Mouse (Mus musculus): ENCODE measurements around the gene Gm15448. TPM values are rescaled to one million over a fixed set of nuclear protein-coding genes. Genes with fewer than 3 reads are reported as not detected.
"Not testable (repeated sequence)": the region's sequence is repeated elsewhere in the genome, so short reads cannot be mapped to it uniquely, and the experiment has no call there.

Gene Gm15448
- polyA plus RNA-seq (2012; rRNA removed): 0.41 and 0.59 TPM in 2 replicates

- DNase-seq; H3K36me3 ChIP-seq (ENCODE audit: control insufficient read depth, insufficient read depth, low read length); H3K27me3 ChIP-seq (ENCODE audit: control insufficient read depth, insufficient read depth, low read length); H3K27ac ChIP-seq (ENCODE audit: control insufficient read depth, insufficient read depth, low read length); H3K4me1 ChIP-seq (replicated peaks; ENCODE audit: control insufficient read depth, insufficient read depth, low read length); H3K4me3 ChIP-seq (ENCODE audit: control insufficient read depth, insufficient read depth, low read length): not testable (repeated sequence)
- WGBS: 5% methylated on average over 2 of the region's 3 CpGs
These were observed at the start of gene Gm15448 for GRCm38 (mm10) chr7:3825599-3825998. Gene Gm15448, minus strand, starts transcription at chr7:3825687.

GRCm38 (mm10) chr7:3875032-3875431 lies 49.5 kb upstream of the Gm15448 start:
- no CpG with 5 or more reads among the region's 1 CpGs for WGBS
- H3K27ac ChIP-seq (ENCODE audit: control insufficient read depth, insufficient read depth, low read length); H3K4me1 ChIP-seq (replicated peaks; ENCODE audit: control insufficient read depth, insufficient read depth, low read length); H3K4me3 ChIP-seq (ENCODE audit: control insufficient read depth, insufficient read depth, low read length); DNase-seq; H3K27me3 ChIP-seq (ENCODE audit: control insufficient read depth, insufficient read depth, low read length); H3K36me3 ChIP-seq (ENCODE audit: control insufficient read depth, insufficient read depth, low read length): not testable (repeated sequence)

- no CpG with 5 or more reads among the region's 2 CpGs for WGBS
- DNase-seq; H3K36me3 ChIP-seq (ENCODE audit: control insufficient read depth, insufficient read depth, low read length); H3K27ac ChIP-seq (ENCODE audit: control insufficient read depth, insufficient read depth, low read length); H3K27me3 ChIP-seq (ENCODE audit: control insufficient read depth, insufficient read depth, low read length); H3K4me1 ChIP-seq (replicated peaks; ENCODE audit: control insufficient read depth, insufficient read depth, low read length); H3K4me3 ChIP-seq (ENCODE audit: control insufficient read depth, insufficient read depth, low read length): not testable (repeated sequence)
These were observed 19.5 kb upstream of the Gm15448 start, which contains the start of gene Pira2 for GRCm38 (mm10) chr7:3844951-3845350. Gene Pira2, minus strand, starts transcription at chr7:3845051.

- WGBS: no CpG with 5 or more reads among the region's 1 CpGs
- not testable (repeated sequence) for H3K27ac ChIP-seq (ENCODE audit: control insufficient read depth, insufficient read depth, low read length); H3K36me3 ChIP-seq (ENCODE audit: control insufficient read depth, insufficient read depth, low read length); H3K27me3 ChIP-seq (ENCODE audit: control insufficient read depth, insufficient read depth, low read length); H3K4me3 ChIP-seq (ENCODE audit: control insufficient read depth, insufficient read depth, low read length); H3K4me1 ChIP-seq (replicated peaks; ENCODE audit: control insufficient read depth, insufficient read depth, low read length); DNase-seq
These were observed 12.4 kb upstream of the Gm15448 start for GRCm38 (mm10) chr7:3837854-3838253.

DNA sequence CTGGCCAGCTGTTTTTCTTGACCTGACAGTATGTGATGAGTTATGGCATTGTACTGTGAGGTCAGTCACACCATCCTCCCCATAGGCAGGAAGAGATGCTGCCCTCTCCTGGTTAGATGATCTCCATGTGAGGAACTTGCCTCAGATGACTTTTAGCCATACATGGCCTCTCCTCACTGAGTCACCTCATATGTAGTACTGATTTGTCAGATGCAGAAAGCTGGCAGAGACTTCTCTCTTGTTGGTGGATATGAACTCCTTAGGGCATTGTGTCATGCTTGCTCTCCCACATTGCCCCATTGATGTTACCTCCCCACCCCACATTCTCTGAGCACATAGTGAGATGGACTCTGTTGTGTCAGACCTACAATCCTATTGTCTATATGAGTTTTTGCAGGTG lies 5.1 kb upstream of the Gm15448 start:
- H3K36me3 ChIP-seq (ENCODE audit: control insufficient read depth, insufficient read depth, low read length); H3K4me1 ChIP-seq (replicated peaks; ENCODE audit: control insufficient read depth, insufficient read depth, low read length); DNase-seq; H3K27me3 ChIP-seq (ENCODE audit: control insufficient read depth, insufficient read depth, low read length); H3K27ac ChIP-seq (ENCODE audit: control insufficient read depth, insufficient read depth, low read length); H3K4me3 ChIP-seq (ENCODE audit: control insufficient read depth, insufficient read depth, low read length): not testable (repeated sequence)

GRCm38 (mm10) chr7:3811912-3812311 lies 13.6 kb downstream of the Gm15448 start:
- DNase-seq; H3K27ac ChIP-seq (ENCODE audit: control insufficient read depth, insufficient read depth, low read length): not testable (repeated sequence)

DNA sequence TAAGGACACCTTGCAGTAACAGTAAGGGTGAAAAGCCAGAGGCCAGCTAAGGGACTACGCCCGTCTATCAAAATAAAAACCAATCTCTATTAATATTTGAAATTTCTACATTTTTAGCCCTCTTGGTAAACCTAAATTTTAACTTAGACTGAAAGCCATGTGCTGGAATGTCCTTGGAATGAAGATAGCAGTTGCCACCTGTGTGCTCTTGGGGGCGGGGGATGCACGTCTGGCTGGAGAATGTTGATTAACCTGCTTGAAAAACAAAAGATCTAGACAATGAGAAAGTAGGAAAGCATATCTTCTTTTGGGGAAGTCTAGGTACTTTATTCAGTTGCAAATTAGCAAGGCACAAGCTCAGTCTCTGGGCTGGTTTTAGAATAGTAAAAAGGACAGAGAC lies 22.6 kb downstream of the Gm15448 start:
- H3K4me3 ChIP-seq (ENCODE audit: control insufficient read depth, insufficient read depth, low read length); H3K27ac ChIP-seq (ENCODE audit: control insufficient read depth, insufficient read depth, low read length); DNase-seq; H3K27me3 ChIP-seq (ENCODE audit: control insufficient read depth, insufficient read depth, low read length); H3K4me1 ChIP-seq (replicated peaks; ENCODE audit: control insufficient read depth, insufficient read depth, low read length); H3K36me3 ChIP-seq (ENCODE audit: control insufficient read depth, insufficient read depth, low read length): not testable (repeated sequence)
- WGBS: 98% methylated on average over 4 of the region's 4 CpGs

More at GRCm38 (mm10) chr7:3811912-3812311, 13.6 kb downstream of the Gm15448 start:
- H3K4me3 ChIP-seq (ENCODE audit: control insufficient read depth, insufficient read depth, low read length); H3K36me3 ChIP-seq (ENCODE audit: control insufficient read depth, insufficient read depth, low read length); H3K27me3 ChIP-seq (ENCODE audit: control insufficient read depth, insufficient read depth, low read length); H3K4me1 ChIP-seq (replicated peaks; ENCODE audit: control insufficient read depth, insufficient read depth, low read length): not testable (repeated sequence)

- DNase-seq: not testable (repeated sequence)
These were observed 25.5 kb downstream of the Gm15448 start for GRCm38 (mm10) chr7:3799940-3800339.

DNA sequence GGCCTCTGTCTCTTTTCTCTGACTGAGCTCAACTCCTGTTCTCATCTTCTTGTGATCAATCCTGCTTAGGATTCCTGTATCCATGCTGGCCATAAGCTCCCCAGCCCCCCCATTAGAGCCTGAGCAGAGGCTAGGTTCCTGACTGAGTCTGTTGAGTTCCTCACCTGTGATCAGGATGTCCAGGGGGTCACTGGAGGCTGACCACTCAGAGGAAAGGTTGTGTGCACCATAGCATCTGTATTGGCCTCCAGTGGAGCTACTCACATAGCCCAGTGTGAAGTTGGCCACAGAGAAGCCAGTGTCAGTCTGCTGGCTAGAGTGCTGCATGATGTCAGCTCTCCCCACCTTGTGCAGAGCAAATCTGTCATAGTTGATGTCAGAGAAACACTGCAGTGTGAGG lies 29.2 kb downstream of the Gm15448 start:
- H3K27ac ChIP-seq (ENCODE audit: control insufficient read depth, insufficient read depth, low read length); DNase-seq; H3K4me3 ChIP-seq (ENCODE audit: control insufficient read depth, insufficient read depth, low read length); H3K36me3 ChIP-seq (ENCODE audit: control insufficient read depth, insufficient read depth, low read length); H3K4me1 ChIP-seq (replicated peaks; ENCODE audit: control insufficient read depth, insufficient read depth, low read length); H3K27me3 ChIP-seq (ENCODE audit: control insufficient read depth, insufficient read depth, low read length): not testable (repeated sequence)

More at GRCm38 (mm10) chr7:3799940-3800339, 25.5 kb downstream of the Gm15448 start:
- WGBS: 43% methylated on average over 3 of the region's 3 CpGs
- H3K27ac ChIP-seq (ENCODE audit: control insufficient read depth, insufficient read depth, low read length); H3K27me3 ChIP-seq (ENCODE audit: control insufficient read depth, insufficient read depth, low read length); H3K4me3 ChIP-seq (ENCODE audit: control insufficient read depth, insufficient read depth, low read length); H3K4me1 ChIP-seq (replicated peaks; ENCODE audit: control insufficient read depth, insufficient read depth, low read length); H3K36me3 ChIP-seq (ENCODE audit: control insufficient read depth, insufficient read depth, low read length): not testable (repeated sequence)

Other genes starting within 250 kb of the Gm15448 start
- 0.13 and 0.60 TPM in 2 replicates for gene Oscar, start 209.5 kb downstream of the Gm15448 start, polyA plus RNA-seq (2012; rRNA removed)
- 231 and 311 TPM in 2 replicates for gene Ndufa3, start 208.3 kb downstream of the Gm15448 start, polyA plus RNA-seq (2012; rRNA removed)
- 9.4 and 12.5 TPM in 2 replicates for gene Tfpt, start 195.8 kb downstream of the Gm15448 start, polyA plus RNA-seq (2012; rRNA removed)
- gene Prpf31, start 195.7 kb downstream of the Gm15448 start, polyA plus RNA-seq (2012; rRNA removed): 42.4 and 48.6 TPM in 2 replicates
- gene Cnot3, start 180.4 kb downstream of the Gm15448 start, polyA plus RNA-seq (2012; rRNA removed): 185 and 202 TPM in 2 replicates
- gene Leng1, start 159.8 kb downstream of the Gm15448 start, polyA plus RNA-seq (2012; rRNA removed): 4.3 and 4.9 TPM in 2 replicates
- gene Tmc4, start 148.1 kb downstream of the Gm15448 start, polyA plus RNA-seq (2012; rRNA removed): 21.7 and 27.9 TPM in 2 replicates
- gene Tsen34, start 132.8 kb downstream of the Gm15448 start, polyA plus RNA-seq (2012; rRNA removed): 53.6 and 57.6 TPM in 2 replicates
- 75.5 and 82.5 TPM in 2 replicates for gene Mboat7, start 132.2 kb downstream of the Gm15448 start, polyA plus RNA-seq (2012; rRNA removed)
- 2,860 and 2,943 TPM in 2 replicates for gene Rps9, start 121.7 kb downstream of the Gm15448 start, polyA plus RNA-seq (2012; rRNA removed)
- 17.5 and 20.0 TPM in 2 replicates for gene Pirb, start 105.3 kb downstream of the Gm15448 start, polyA plus RNA-seq (2012; rRNA removed)
- 1.1 and 2.0 TPM in 2 replicates for gene Pira2, start 19.4 kb upstream of the Gm15448 start, polyA plus RNA-seq (2012; rRNA removed)
- gene Gm14548, start 72.4 kb upstream of the Gm15448 start, polyA plus RNA-seq (2012; rRNA removed): 1.5 and 3.3 TPM in 2 replicates
- gene Lilra6, start 89.8 kb upstream of the Gm15448 start, polyA plus RNA-seq (2012; rRNA removed): 1.2 and 2.2 TPM in 2 replicates
- 11.0 and 12.9 TPM in 2 replicates for gene Lair1, start 237.5 kb upstream of the Gm15448 start, polyA plus RNA-seq (2012; rRNA removed)

Measured in thymus, adult 2 months (tissue).